Mouse (Mus musculus): ENCODE data around the gene Pllp. TPM values are rescaled to one million over a fixed set of nuclear protein-coding genes. Genes with fewer than 3 reads are reported as not detected.

The Pllp gene
- polyA plus RNA-seq, 1 experiment from 2014 or later = 164 TPM

DNA sequence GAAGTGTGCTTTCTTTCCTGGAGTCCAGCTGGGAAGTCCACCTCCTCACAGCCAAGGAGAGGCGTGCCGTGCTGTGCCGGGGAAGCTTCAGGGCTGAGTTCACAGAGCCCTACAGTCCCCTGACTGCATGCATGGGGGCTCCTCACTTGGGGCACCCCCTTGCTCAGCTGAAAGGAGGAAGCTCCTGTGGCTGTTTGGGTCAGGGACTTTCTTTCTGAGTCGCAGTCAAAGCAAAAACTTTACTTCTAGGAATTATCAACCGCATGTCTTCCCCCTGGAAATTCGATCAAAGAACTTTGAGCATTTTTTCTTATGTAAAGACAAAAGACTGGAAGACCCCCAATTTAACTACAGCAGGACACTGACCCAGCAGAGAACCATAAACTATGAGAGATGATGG is 43.8 kb upstream of the Pllp start:
- Histone ChIP-seq H3K27me3 (ENCODE audit: control insufficient read depth, insufficient read depth, low read length) (no peaks in the 10 kb centered on the region), H3K36me3 (ENCODE audit: control insufficient read depth, insufficient read depth, low read length) (no peaks in the 10 kb centered on the region), H3K27ac (replicated peaks) (no peak overlapping the region), H3K4me1 (replicated peaks; ENCODE audit: control insufficient read depth, insufficient read depth) (no peaks in the 10 kb centered on the region), H3K4me3 (ENCODE audit: low read depth, low read length) (no peak overlapping the region), H3K9ac (ENCODE audit: low read length) (no peak overlapping the region), H3K4me2 (replicated peaks; ENCODE audit: low read depth) (no peak overlapping the region), H3K9me3 (ENCODE audit: control insufficient read depth, low read length) (no peaks in the 10 kb centered on the region)
- DNase-seq (ENCODE audit: low spot score) (no peak), ATAC-seq (ENCODE audit: low FRiP score, low TSS enrichment) (no peak)
- no peak for TF ChIP-seq CTCF (IDR thresholded peaks at IDR 0.05; ENCODE audit: low read depth)
- TF ChIP-seq EP300 (optimal IDR thresholded peaks at IDR 0.05) = no peak
- 84% methylated on average over 6 of the region's 6 CpGs for WGBS

- Histone ChIP-seq H3K9me3 (ENCODE audit: control insufficient read depth, low read length) (no peaks in the 10 kb centered on the region), H3K27me3 (ENCODE audit: control insufficient read depth, insufficient read depth, low read length) (no peaks in the 10 kb centered on the region), H3K36me3 (ENCODE audit: control insufficient read depth, insufficient read depth, low read length) (no peaks in the 10 kb centered on the region), H3K4me1 (replicated peaks; ENCODE audit: control insufficient read depth, insufficient read depth) (no peaks in the 10 kb centered on the region), H3K4me3 (ENCODE audit: low read depth, low read length) (no peak overlapping the region), H3K4me2 (replicated peaks; ENCODE audit: low read depth) (peak overlapping the region; percentile 25), H3K9ac (ENCODE audit: low read length) (no peak overlapping the region), H3K27ac (replicated peaks) (no peak overlapping the region)
- WGBS = 41% methylated on average over 5 of the region's 5 CpGs
- ATAC-seq (ENCODE audit: low FRiP score, low TSS enrichment) (no peak), DNase-seq (ENCODE audit: low spot score) (peak; percentile 25)
- no peak for TF ChIP-seq EP300 (optimal IDR thresholded peaks at IDR 0.05)
- no peak for TF ChIP-seq CTCF (IDR thresholded peaks at IDR 0.05; ENCODE audit: low read depth)
These were observed 39.5 kb upstream of the Pllp start for GRCm38 (mm10) chr8:94735426-94736094.

DNA sequence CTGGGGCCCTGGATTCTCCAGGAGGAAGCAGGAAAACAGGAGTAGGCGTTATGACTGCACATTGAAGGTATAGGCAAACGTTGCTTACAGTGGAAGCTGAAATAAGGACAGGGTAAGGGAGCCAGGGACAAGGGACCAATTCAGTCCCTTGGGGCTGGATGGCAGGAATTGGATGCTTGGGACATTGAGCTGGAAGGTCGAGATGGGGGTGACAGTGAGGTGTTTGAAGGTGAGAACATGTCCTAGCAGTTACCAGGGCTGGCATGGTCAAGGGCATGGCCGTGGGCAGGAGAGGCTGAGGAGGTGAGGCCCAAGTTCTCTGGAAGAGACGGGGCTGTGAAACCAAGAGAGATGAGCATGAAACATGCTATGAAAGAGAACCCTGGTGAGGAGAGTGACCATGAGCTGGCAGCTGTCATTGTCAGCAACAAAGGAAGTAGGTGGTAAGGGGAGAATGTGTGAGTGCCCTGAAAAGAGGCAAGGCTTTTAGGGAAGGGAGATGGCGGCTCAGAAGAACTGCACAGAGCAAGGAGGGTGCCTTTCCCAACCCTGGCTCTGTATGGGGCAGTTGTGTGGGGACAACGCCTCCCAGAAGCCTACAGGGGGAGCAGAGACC is 38.8 kb upstream of the Pllp start:
- Histone ChIP-seq H3K36me3 (ENCODE audit: control insufficient read depth, insufficient read depth, low read length) (no peaks in the 10 kb centered on the region), H3K9ac (ENCODE audit: low read length) (no peak overlapping the region), H3K4me3 (ENCODE audit: low read depth, low read length) (no peak overlapping the region), H3K4me1 (replicated peaks; ENCODE audit: control insufficient read depth, insufficient read depth) (no peaks in the 10 kb centered on the region), H3K27ac (replicated peaks) (no peak overlapping the region), H3K4me2 (replicated peaks; ENCODE audit: low read depth) (no peak overlapping the region), H3K27me3 (ENCODE audit: control insufficient read depth, insufficient read depth, low read length) (no peaks in the 10 kb centered on the region), H3K9me3 (ENCODE audit: control insufficient read depth, low read length) (no peaks in the 10 kb centered on the region)
- ATAC-seq (ENCODE audit: low FRiP score, low TSS enrichment) (no peak), DNase-seq (ENCODE audit: low spot score) (no peak)
- TF ChIP-seq CTCF (IDR thresholded peaks at IDR 0.05; ENCODE audit: low read depth) (no peak), EP300 (optimal IDR thresholded peaks at IDR 0.05) (no peak)
- 84% methylated on average over 7 of the region's 7 CpGs for WGBS

DNA sequence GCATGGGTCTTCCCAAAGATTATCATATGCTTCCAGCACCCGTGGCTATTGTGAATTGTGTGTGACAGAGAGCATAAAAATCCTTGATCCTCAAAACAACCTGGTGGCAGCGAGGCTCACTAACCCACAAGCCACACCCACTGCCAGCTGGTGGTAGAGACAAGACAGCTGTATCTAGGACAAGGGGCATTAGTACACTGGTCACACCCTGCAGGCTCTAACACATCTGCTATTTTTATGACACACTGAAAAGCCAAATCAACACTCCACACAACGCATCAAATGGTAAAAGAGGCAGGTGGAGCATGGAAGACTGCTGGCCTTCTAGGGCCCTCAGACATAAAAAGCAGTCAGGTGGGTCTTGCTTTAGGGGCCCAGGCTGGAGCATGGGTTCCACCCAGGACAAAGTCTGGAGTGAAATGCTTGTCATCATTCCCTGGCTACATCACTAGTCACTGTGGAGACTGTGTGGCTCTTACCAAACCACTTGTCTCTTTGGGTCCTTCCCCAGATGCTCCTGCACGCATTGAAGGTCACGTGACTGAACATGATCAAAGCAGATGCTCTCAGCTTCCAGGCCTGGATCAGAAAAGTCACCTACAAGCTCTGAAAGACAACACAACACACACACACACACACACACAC is 37.9 kb upstream of the Pllp start:
- Histone ChIP-seq H3K4me2 (replicated peaks; ENCODE audit: low read depth) (no peak overlapping the region), H3K36me3 (ENCODE audit: control insufficient read depth, insufficient read depth, low read length) (no peaks in the 10 kb centered on the region), H3K4me1 (replicated peaks; ENCODE audit: control insufficient read depth, insufficient read depth) (no peaks in the 10 kb centered on the region), H3K4me3 (ENCODE audit: low read depth, low read length) (no peak overlapping the region), H3K9me3 (ENCODE audit: control insufficient read depth, low read length) (no peaks in the 10 kb centered on the region), H3K27ac (replicated peaks) (no peak overlapping the region), H3K27me3 (ENCODE audit: control insufficient read depth, insufficient read depth, low read length) (no peaks in the 10 kb centered on the region), H3K9ac (ENCODE audit: low read length) (no peak overlapping the region)
- ATAC-seq (ENCODE audit: low FRiP score, low TSS enrichment) (no peak), DNase-seq (ENCODE audit: low spot score) (no peak)
- TF ChIP-seq CTCF (IDR thresholded peaks at IDR 0.05; ENCODE audit: low read depth) (no peak), EP300 (optimal IDR thresholded peaks at IDR 0.05) (no peak)
- WGBS = 60% methylated on average over 5 of the region's 5 CpGs

GRCm38 (mm10) chr8:94729301-94729700 is 33.2 kb upstream of the Pllp start:
- ATAC-seq (ENCODE audit: low FRiP score, low TSS enrichment) = no peak

DNA sequence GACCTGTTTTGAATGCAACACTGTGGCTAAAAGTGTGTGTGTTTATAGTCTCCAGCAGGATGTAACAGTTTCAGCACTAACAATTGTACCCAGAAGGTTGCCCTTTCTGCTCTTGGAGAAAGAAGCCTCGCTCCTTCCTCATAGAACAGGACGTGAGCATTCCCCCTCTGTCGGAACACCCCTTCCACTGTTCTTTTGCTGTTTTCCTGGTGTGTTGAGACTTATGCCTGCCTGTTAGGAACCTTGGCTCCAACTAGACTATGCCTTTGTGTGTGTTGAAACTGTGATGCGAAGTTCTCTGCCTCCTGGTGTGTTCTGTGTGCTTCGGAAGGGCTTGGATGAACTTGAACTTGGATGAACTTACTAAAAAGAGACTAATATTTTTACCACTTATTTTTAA is 29.9 kb upstream of the Pllp start:
- H3K4me1 ChIP-seq (replicated peaks; ENCODE audit: control insufficient read depth, insufficient read depth) = no peaks in the 10 kb centered on the region
- H3K4me3 ChIP-seq (ENCODE audit: low read depth, low read length) = no peak overlapping the region
- H3K36me3 ChIP-seq (ENCODE audit: control insufficient read depth, insufficient read depth, low read length) = no peaks in the 10 kb centered on the region
- TF ChIP-seq EP300 (optimal IDR thresholded peaks at IDR 0.05) (no peak), CTCF (IDR thresholded peaks at IDR 0.05; ENCODE audit: low read depth) (no peak)
- H3K4me2 ChIP-seq (replicated peaks; ENCODE audit: low read depth) = no peak overlapping the region
- no peak overlapping the region for H3K9ac ChIP-seq (ENCODE audit: low read length)
- DNase-seq (ENCODE audit: low spot score) = no peak
- no peaks in the 10 kb centered on the region for H3K9me3 ChIP-seq (ENCODE audit: control insufficient read depth, low read length)
- no peak overlapping the region for H3K27ac ChIP-seq (replicated peaks)
- ATAC-seq (ENCODE audit: low FRiP score, low TSS enrichment) = no peak
- H3K27me3 ChIP-seq (ENCODE audit: control insufficient read depth, insufficient read depth, low read length) = no peaks in the 10 kb centered on the region
- WGBS = 67% methylated on average over 5 of the region's 5 CpGs

More at GRCm38 (mm10) chr8:94729301-94729700, 33.2 kb upstream of the Pllp start:
- Histone ChIP-seq H3K27me3 (ENCODE audit: control insufficient read depth, insufficient read depth, low read length) (no peaks in the 10 kb centered on the region), H3K4me1 (replicated peaks; ENCODE audit: control insufficient read depth, insufficient read depth) (no peaks in the 10 kb centered on the region), H3K9me3 (ENCODE audit: control insufficient read depth, low read length) (no peaks in the 10 kb centered on the region), H3K27ac (replicated peaks) (peak overlapping the region; percentile 56), H3K9ac (ENCODE audit: low read length) (no peak overlapping the region), H3K4me2 (replicated peaks; ENCODE audit: low read depth) (no peak overlapping the region), H3K36me3 (ENCODE audit: control insufficient read depth, insufficient read depth, low read length) (no peaks in the 10 kb centered on the region), H3K4me3 (ENCODE audit: low read depth, low read length) (no peak overlapping the region)
- TF ChIP-seq EP300 (optimal IDR thresholded peaks at IDR 0.05) = no peak
- no peak for TF ChIP-seq CTCF (IDR thresholded peaks at IDR 0.05; ENCODE audit: low read depth)
- 43% methylated on average over 4 of the region's 4 CpGs for WGBS
- DNase-seq (ENCODE audit: low spot score) = no peak
